Mouse (Mus musculus): ENCODE measurements around the gene Insl3. TPM values are rescaled to one million over a fixed set of nuclear protein-coding genes. Genes with fewer than 3 reads are reported as not detected.

Gene Insl3
- total and polyA plus RNA-seq, 3 experiments: 1.9 to 21.4 (median 9.8) TPM

DNA sequence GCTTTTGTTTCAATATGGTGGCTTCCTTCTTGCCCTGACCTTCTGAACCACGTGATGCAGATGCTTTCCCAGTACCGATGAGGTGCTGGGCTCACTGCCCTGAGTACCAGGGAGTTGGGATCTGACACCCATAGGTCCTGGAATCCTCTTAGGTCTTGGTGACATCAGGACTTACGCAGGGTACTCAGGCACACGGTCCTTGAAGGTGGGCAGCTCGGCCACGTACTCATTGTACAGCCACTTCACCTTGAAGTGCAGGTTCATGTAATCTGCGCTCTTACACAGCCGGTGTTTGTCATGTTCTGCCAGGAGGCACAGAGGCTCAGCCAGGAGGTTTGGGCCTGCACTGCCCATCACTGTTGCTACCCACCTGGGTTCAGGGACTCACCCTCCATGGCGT, 43.5 kb upstream of the Insl3 start:
- no peak for TF ChIP-seq MAZ (IDR thresholded peaks at IDR 0.05; ENCODE audit: low read depth, low read length)
- no peak for TF ChIP-seq MXI1 (IDR thresholded peaks at IDR 0.05; ENCODE audit: low read depth, low read length)
- TF ChIP-seq GABPA (IDR thresholded peaks at IDR 0.05; ENCODE audit: insufficient replicate concordance, low read depth, low read length): no peak
- TF ChIP-seq SIN3A (IDR thresholded peaks at IDR 0.05; ENCODE audit: low read length): no peak
- no peak for TF ChIP-seq CHD2 (IDR thresholded peaks at IDR 0.05; ENCODE audit: low read length)
- no peak for TF ChIP-seq RAD21 (IDR thresholded peaks at IDR 0.05; ENCODE audit: low read depth, low read length)
- no peak for TF ChIP-seq KAT2A (IDR thresholded peaks at IDR 0.05; ENCODE audit: insufficient replicate concordance, low read length)
- no peak for TF ChIP-seq E2F4 (IDR thresholded peaks at IDR 0.05; ENCODE audit: insufficient replicate concordance, low read depth, low read length)
- no peak for TF ChIP-seq CHD1 (IDR thresholded peaks at IDR 0.05; ENCODE audit: low read depth, low read length)
- no peak for TF ChIP-seq SMC3 (IDR thresholded peaks at IDR 0.05; ENCODE audit: low read depth, low read length)
- TF ChIP-seq NRF1 (IDR thresholded peaks at IDR 0.05; ENCODE audit: low read depth, low read length): no peak
- TF ChIP-seq USF1 (IDR thresholded peaks at IDR 0.05; ENCODE audit: low read depth, low read length): no peak
- TF ChIP-seq JUND (conservative IDR thresholded peaks at IDR 0.05; ENCODE audit: low read depth, low read length): no peak
- no peak for TF ChIP-seq MEF2A (IDR thresholded peaks at IDR 0.05; ENCODE audit: borderline replicate concordance, low read depth, low read length)
- no peak for TF ChIP-seq UBTF (IDR thresholded peaks at IDR 0.05; ENCODE audit: low read depth, low read length)
- no peak for TF ChIP-seq MAFK (IDR thresholded peaks at IDR 0.05; ENCODE audit: insufficient replicate concordance, low read length)
- TF ChIP-seq CTCF (conservative IDR thresholded peaks at IDR 0.05 in 1 of 2, IDR thresholded peaks at IDR 0.05 in 1 of 2; ENCODE audit: low read depth in 2 of 2, low read length in 2 of 2): no peak
- TF ChIP-seq MAX (IDR thresholded peaks at IDR 0.05; ENCODE audit: low read length): no peak
- Histone ChIP-seq H3K4me1 (ENCODE audit: control insufficient read depth in 1 of 2, insufficient read depth in 2 of 2) (no peaks in the 10 kb centered on the region), H3K27me3 (replicated peaks) (no peaks in the 10 kb centered on the region), H3K36me3 (replicated peaks in 1 of 2; ENCODE audit: control insufficient read depth in 1 of 2, insufficient read depth in 1 of 2, low read length in 1 of 2) (no peaks in the 10 kb centered on the region), H3K27ac (ENCODE audit: insufficient read depth, low read depth) (no peak overlapping the region), H3K79me2 (replicated peaks; ENCODE audit: control insufficient read depth, extremely low read depth, insufficient read depth, poor library complexity, severe bottlenecking) (no peaks in the 10 kb centered on the region), H3K4me3 (replicated peaks in 1 of 3; ENCODE audit: low read depth in 2 of 3, low read length in 2 of 3, poor library complexity in 1 of 3) (no peak overlapping the region), H3K9ac (ENCODE audit: insufficient read depth, low read depth) (no peak overlapping the region), H3K4me2 (ENCODE audit: insufficient read depth, low read depth, poor library complexity, severe bottlenecking) (no peak overlapping the region), H3K9me3 (replicated peaks; ENCODE audit: low read length) (no peaks in the 10 kb centered on the region)
- in situ Hi-C loops (cut with MboI; ENCODE audit: low pct_ligation_motif_present, low pct_unique_long_range_greater_than_20kb, low sequenced_read_pairs) (no loop called here), dilution Hi-C loops (cut with MboI; ENCODE audit: extremely low pct_ligation_motif_present, extremely low pct_unique_long_range_greater_than_20kb, low sequenced_read_pairs) (no loop called here)
- DNase-seq (ENCODE audit: extremely low read depth): no peak

DNA sequence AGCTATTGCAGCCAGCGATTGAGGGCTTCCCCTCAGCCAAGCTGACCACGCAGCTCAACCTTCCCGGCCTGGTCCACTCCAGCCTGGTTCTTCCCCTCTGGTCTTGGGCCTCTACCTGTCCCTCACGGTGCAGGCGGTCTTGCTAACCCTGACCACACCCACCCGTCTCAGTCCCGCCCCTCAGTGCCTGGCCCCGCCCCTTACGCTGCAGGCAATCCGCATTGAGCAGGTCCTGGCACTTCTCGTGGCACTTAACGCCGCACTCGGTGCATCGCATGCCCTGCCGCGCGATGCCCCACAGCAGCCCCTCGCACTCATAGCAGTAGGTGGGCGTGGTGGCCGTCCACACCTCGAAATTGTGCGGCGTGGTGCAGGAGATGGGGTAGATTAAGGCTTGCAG, 34.4 kb upstream of the Insl3 start:
- no peaks in the 10 kb centered on the region for H3K27me3 ChIP-seq (replicated peaks)
- H3K4me3 ChIP-seq (replicated peaks in 1 of 3; ENCODE audit: low read depth in 2 of 3, low read length in 2 of 3, poor library complexity in 1 of 3): no peak overlapping the region
- TF ChIP-seq SIN3A (IDR thresholded peaks at IDR 0.05; ENCODE audit: low read length): no peak
- no peak for TF ChIP-seq SMC3 (IDR thresholded peaks at IDR 0.05; ENCODE audit: low read depth, low read length)
- no peak for TF ChIP-seq KAT2A (IDR thresholded peaks at IDR 0.05; ENCODE audit: insufficient replicate concordance, low read length)
- no peak for TF ChIP-seq MEF2A (IDR thresholded peaks at IDR 0.05; ENCODE audit: borderline replicate concordance, low read depth, low read length)
- no peak for TF ChIP-seq NRF1 (IDR thresholded peaks at IDR 0.05; ENCODE audit: low read depth, low read length)
- no peak for TF ChIP-seq EP300 (IDR thresholded peaks at IDR 0.05; ENCODE audit: low read length)
- no peak for TF ChIP-seq USF1 (IDR thresholded peaks at IDR 0.05; ENCODE audit: low read depth, low read length)
- no peak for TF ChIP-seq BHLHE40 (IDR thresholded peaks at IDR 0.05; ENCODE audit: low read depth, low read length)
- TF ChIP-seq NELFE (IDR thresholded peaks at IDR 0.05; ENCODE audit: low read depth, low read length): no peak
- TF ChIP-seq TCF12 (IDR thresholded peaks at IDR 0.05; ENCODE audit: low read depth, low read length): no peak
- no peak for TF ChIP-seq CHD2 (IDR thresholded peaks at IDR 0.05; ENCODE audit: low read length)
- TF ChIP-seq IRF4 (IDR thresholded peaks at IDR 0.05; ENCODE audit: low read depth, low read length): no peak
- TF ChIP-seq HCFC1 (IDR thresholded peaks at IDR 0.05; ENCODE audit: low read depth, low read length): no peak
- TF ChIP-seq E2F4 (IDR thresholded peaks at IDR 0.05; ENCODE audit: insufficient replicate concordance, low read depth, low read length): no peak
- no peak for TF ChIP-seq TBP (conservative IDR thresholded peaks at IDR 0.05; ENCODE audit: low read depth, low read length)
- TF ChIP-seq ZC3H11A (IDR thresholded peaks at IDR 0.05; ENCODE audit: low read depth, low read length): no peak
- TF ChIP-seq ETS1 (conservative IDR thresholded peaks at IDR 0.05; ENCODE audit: low read depth, low read length): no peak
- no peak for TF ChIP-seq POLR2AphosphoS2 (IDR thresholded peaks at IDR 0.05; ENCODE audit: low read depth, low read length)
- no peak overlapping the region for H3K4me2 ChIP-seq (ENCODE audit: insufficient read depth, low read depth, poor library complexity, severe bottlenecking)
- dilution Hi-C loops (cut with MboI; ENCODE audit: extremely low pct_ligation_motif_present, extremely low pct_unique_long_range_greater_than_20kb, low sequenced_read_pairs) (no loop called here), in situ Hi-C loops (cut with MboI; ENCODE audit: low pct_ligation_motif_present, low pct_unique_long_range_greater_than_20kb, low sequenced_read_pairs) (no loop called here)
- no peak overlapping the region for H3K9ac ChIP-seq (ENCODE audit: insufficient read depth, low read depth)
- no peaks in the 10 kb centered on the region for H3K36me3 ChIP-seq (replicated peaks in 1 of 2; ENCODE audit: control insufficient read depth in 1 of 2, insufficient read depth in 1 of 2, low read length in 1 of 2)
- no peaks in the 10 kb centered on the region for H3K9me3 ChIP-seq (replicated peaks; ENCODE audit: low read length)
- H3K27ac ChIP-seq (ENCODE audit: insufficient read depth, low read depth): no peak overlapping the region
- DNase-seq (ENCODE audit: extremely low read depth): no peak
- no peaks in the 10 kb centered on the region for H3K4me1 ChIP-seq (ENCODE audit: control insufficient read depth in 1 of 2, insufficient read depth in 2 of 2)
- H3K79me2 ChIP-seq (replicated peaks; ENCODE audit: control insufficient read depth, extremely low read depth, insufficient read depth, poor library complexity, severe bottlenecking): no peaks in the 10 kb centered on the region
